Mouse (Mus musculus) CH12.LX (cell line): Measurements from ENCODE around the gene Mctp1. TPM values are rescaled to one million over a fixed set of nuclear protein-coding genes. Genes with fewer than 3 reads are reported as not detected.

ENCODE experiments used
- DNase-seq: peaks from one replicate; pipeline ENCODE4 v3.0.0-alpha.2; 2013; ENCODE audit errors: extremely low read depth
- H3K27ac ChIP-seq: 2 replicates; pipeline ENCODE4 v1.5.1; 2012; ENCODE audit warnings: low read depth, mild to moderate bottlenecking, control low read depth, moderate library complexity; ENCODE audit not compliant: insufficient read depth
- H3K27me3 ChIP-seq: replicated peaks from 2 replicates; pipeline ENCODE3; 2012; ENCODE audit warnings: inconsistent platforms
- H3K36me3 ChIP-seq, 2 experiments: replicated peaks in 1 of 2; 2 replicates each; pipeline versions ENCODE3 to v1.6.1; 2012; ENCODE audit warnings: inconsistent platforms in 1 of 2, low read length in 1 of 2, mild to moderate bottlenecking in 1 of 2, mixed read lengths in 1 of 2, moderate library complexity in 1 of 2; ENCODE audit not compliant: control insufficient read depth in 1 of 2, insufficient read depth in 1 of 2
- H3K4me1 ChIP-seq, 2 experiments: 2 replicates each; pipeline ENCODE4 v1.6.1; 2012; ENCODE audit warnings: inconsistent platforms in 1 of 2, moderate library complexity in 1 of 2; ENCODE audit not compliant: insufficient read depth in 2 of 2, control insufficient read depth in 1 of 2
- H3K4me2 ChIP-seq: 2 replicates; pipeline ENCODE4 v1.6.1; 2012; ENCODE audit warnings: low read depth, mild to moderate bottlenecking, control low read depth; ENCODE audit not compliant: poor library complexity, insufficient read depth, severe bottlenecking
- H3K4me3 ChIP-seq, 3 experiments: fragments of 150-350 bp in 1 of 3; sonication (generic) in 1 of 3; replicated peaks in 1 of 3; 2 replicates each; pipeline versions ENCODE3 to v1.5.1; 2011 to 2012; ENCODE audit warnings: low read depth in 2 of 3, low read length in 2 of 3, mild to moderate bottlenecking in 2 of 3, moderate library complexity in 2 of 3, control low read depth in 1 of 3, improper control_type of control experiment in 1 of 3, inconsistent platforms in 1 of 3, mixed read lengths in 1 of 3; ENCODE audit not compliant: poor library complexity in 1 of 3
- H3K79me2 ChIP-seq: replicated peaks from 2 replicates; pipeline ENCODE4 v1.6.1; 2012; ENCODE audit warnings: mild to moderate bottlenecking, moderate library complexity; ENCODE audit not compliant: control insufficient read depth, poor library complexity, insufficient read depth, severe bottlenecking; ENCODE audit errors: extremely low read depth
- H3K9ac ChIP-seq: 2 replicates; pipeline ENCODE4 v1.6.1; 2012; ENCODE audit warnings: low read depth, mild to moderate bottlenecking, control low read depth, moderate library complexity; ENCODE audit not compliant: insufficient read depth
- H3K9me3 ChIP-seq: replicated peaks from 2 replicates; pipeline ENCODE3; 2012; ENCODE audit warnings: low read length, inconsistent platforms, mixed read lengths
- CHD2 ChIP-seq: IDR thresholded peaks from 2 replicates; pipeline ENCODE4 v1.6.1; 2011; ENCODE audit warnings: low read length, improper control_type of control experiment
- CTCF ChIP-seq, 2 experiments: IDR thresholded peaks in 1 of 2; conservative IDR thresholded peaks in 1 of 2; 2 replicates each; pipeline ENCODE4 v1.5.1; 2011 to 2012; ENCODE audit warnings: low read depth in 2 of 2, low read length in 2 of 2, improper control_type of control experiment in 1 of 2, inconsistent platforms in 1 of 2, mild to moderate bottlenecking in 1 of 2, moderate library complexity in 1 of 2
- EP300 ChIP-seq: IDR thresholded peaks from 2 replicates; pipeline ENCODE4 v1.6.1; 2011; ENCODE audit warnings: low read length, improper control_type of control experiment
- IRF4 ChIP-seq: IDR thresholded peaks from 2 replicates; pipeline ENCODE4 v1.6.1; 2014; ENCODE audit warnings: low read depth, mild to moderate bottlenecking, inconsistent platforms, low read length, improper control_type of control experiment
- MAFK ChIP-seq: IDR thresholded peaks from 2 replicates; pipeline ENCODE4 v1.6.1; 2011; ENCODE audit warnings: low read length, improper control_type of control experiment; ENCODE audit not compliant: insufficient replicate concordance
- MAZ ChIP-seq: IDR thresholded peaks from 2 replicates; pipeline ENCODE4 v1.6.1; 2012; ENCODE audit warnings: low read depth, mild to moderate bottlenecking, inconsistent platforms, low read length, improper control_type of control experiment, moderate library complexity
- MEF2A ChIP-seq: IDR thresholded peaks from 2 replicates; pipeline ENCODE4 v1.6.1; 2014; ENCODE audit warnings: low read depth, mild to moderate bottlenecking, inconsistent platforms, low read length, improper control_type of control experiment, borderline replicate concordance
- MYC ChIP-seq: IDR thresholded peaks from 2 replicates; pipeline ENCODE4 v1.6.1; 2011; ENCODE audit warnings: low read depth, mild to moderate bottlenecking, improper control_type of control experiment, low read length
- RAD21 ChIP-seq: IDR thresholded peaks from 2 replicates; pipeline ENCODE4 v1.6.1; 2011; ENCODE audit warnings: low read depth, mild to moderate bottlenecking, low read length, improper control_type of control experiment, moderate library complexity
- RCOR1 ChIP-seq: conservative IDR thresholded peaks from 2 replicates; pipeline ENCODE4 v1.6.1; 2012; ENCODE audit warnings: low read depth, mild to moderate bottlenecking, inconsistent platforms, low read length, improper control_type of control experiment
- TBP ChIP-seq: conservative IDR thresholded peaks from 2 replicates; pipeline ENCODE4 v1.6.1; 2011; ENCODE audit warnings: low read depth, low read length, improper control_type of control experiment
- TCF12 ChIP-seq: IDR thresholded peaks from 2 replicates; pipeline ENCODE4 v1.6.1; 2014; ENCODE audit warnings: low read depth, mild to moderate bottlenecking, inconsistent platforms, low read length, improper control_type of control experiment
- UBTF ChIP-seq: IDR thresholded peaks from 2 replicates; pipeline ENCODE4 v1.6.1; 2012; ENCODE audit warnings: low read depth, mild to moderate bottlenecking, inconsistent platforms, low read length, improper control_type of control experiment, moderate library complexity
- USF1 ChIP-seq: IDR thresholded peaks from 2 replicates; pipeline ENCODE4 v1.6.1; 2014; ENCODE audit warnings: low read depth, mild to moderate bottlenecking, inconsistent platforms, low read length, improper control_type of control experiment
- USF2 ChIP-seq: conservative IDR thresholded peaks from 2 replicates; pipeline ENCODE4 v1.6.1; 2011; ENCODE audit warnings: low read depth, low read length, improper control_type of control experiment
- ZC3H11A ChIP-seq: IDR thresholded peaks from 2 replicates; pipeline ENCODE4 v1.6.1; 2012; ENCODE audit warnings: low read depth, mild to moderate bottlenecking, inconsistent platforms, low read length, improper control_type of control experiment
- ZMIZ1 ChIP-seq: IDR thresholded peaks from 2 replicates; pipeline ENCODE4 v1.6.1; 2012; ENCODE audit warnings: low read depth, mild to moderate bottlenecking, inconsistent platforms, low read length, improper control_type of control experiment
- dilution Hi-C: fragments of 300-500 bp; cut with MboI; formaldehyde crosslinking; loops from 2 replicates; pipeline ENCODE4 v1.14.3; 2020; ENCODE audit warnings: low sequenced_read_pairs; ENCODE audit not compliant: extremely low pct_unique_long_range_greater_than_20kb, extremely low pct_ligation_motif_present
- in situ Hi-C: fragments of 300-500 bp; cut with MboI; formaldehyde crosslinking; loops from 3 replicates; pipeline ENCODE4 v1.14.3; 2019; ENCODE audit warnings: low sequenced_read_pairs, low pct_ligation_motif_present, low pct_unique_long_range_greater_than_20kb, mixed read lengths
- polyA plus RNA-seq: library from polyadenylated mRNA; unstranded; fragments of >175 nt; gene quantifications from 2 replicates; pipeline ENCODE4 v1.2.1, GENCODE M21; 2012; ENCODE audit warnings: low read depth; ENCODE audit not compliant: insufficient read length
- total RNA-seq, 2 experiments: library from RNA; depleted of rRNA; stranded (reverse); fragments of 300-350 nt in 1 of 2; fragments of >200 nt in 1 of 2; gene quantifications; 2 replicates each; pipeline ENCODE4 v1.2.3; 2012 to 2014

Gene Mctp1
- total and polyA plus RNA-seq, 3 experiments, result 3.0 to 5.3 (median 3.7) TPM

DNA sequence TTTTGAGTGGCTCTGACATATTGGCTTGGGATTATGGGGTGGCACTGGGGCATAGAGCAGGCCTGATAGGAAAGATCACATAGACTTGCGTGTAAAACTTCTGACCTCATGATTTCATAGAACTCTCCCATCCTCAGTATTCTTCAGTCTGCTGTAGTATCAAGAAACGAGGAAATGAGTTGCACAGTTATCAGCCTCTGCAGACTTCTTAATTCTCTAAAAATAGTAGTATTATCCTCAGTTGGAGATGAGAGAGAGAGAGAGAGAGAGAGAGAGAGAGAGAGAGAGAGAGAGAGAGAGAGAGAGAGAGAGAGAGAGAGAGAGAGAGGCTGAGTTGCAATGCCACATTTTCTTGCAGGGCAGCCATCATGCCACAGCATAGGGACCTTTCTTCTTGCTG, 45.6 kb downstream of the Mctp1 start:
- H3K36me3 ChIP-seq, result no peaks in the 10 kb centered on the region
- TF ChIP-seq MYC (no peak), RCOR1 (no peak), ZMIZ1 (no peak), EP300 (no peak), UBTF (no peak), CHD2 (no peak), ZC3H11A (no peak), CTCF (conservative IDR thresholded peaks at IDR 0.05 in 1 of 2, IDR thresholded peaks at IDR 0.05 in 1 of 2; ENCODE audit: low read depth in 2 of 2, low read length in 2 of 2) (no peak), MEF2A (no peak), TBP (no peak), MAZ (no peak), IRF4 (no peak), USF1 (no peak), USF2 (no peak), TCF12 (no peak), MAFK (no peak)
- TF ChIP-seq, all 38 proteins: peak for 0
- in situ Hi-C loops, result loop anchor here (25.0 kb wide), 1 partner anchor 257 kb away; no protein-coding TSS in a partner anchor
- dilution Hi-C loops, result no loop called here
- H3K4me3 ChIP-seq, result no peak overlapping the region
- no peak overlapping the region for H3K27ac ChIP-seq
- DNase-seq, result no peak
- H3K9me3 ChIP-seq, result no peaks in the 10 kb centered on the region
- no peak overlapping the region for H3K9ac ChIP-seq
- H3K27me3 ChIP-seq, result no peaks in the 10 kb centered on the region
- H3K4me1 ChIP-seq, result 0 out of 4 replicates have a peak, but pooled peaks cover 0 to 4% of the 10 kb centered on the region in 2 experiments
- no peaks in the 10 kb centered on the region for H3K79me2 ChIP-seq
- H3K4me2 ChIP-seq, result no peak overlapping the region

DNA sequence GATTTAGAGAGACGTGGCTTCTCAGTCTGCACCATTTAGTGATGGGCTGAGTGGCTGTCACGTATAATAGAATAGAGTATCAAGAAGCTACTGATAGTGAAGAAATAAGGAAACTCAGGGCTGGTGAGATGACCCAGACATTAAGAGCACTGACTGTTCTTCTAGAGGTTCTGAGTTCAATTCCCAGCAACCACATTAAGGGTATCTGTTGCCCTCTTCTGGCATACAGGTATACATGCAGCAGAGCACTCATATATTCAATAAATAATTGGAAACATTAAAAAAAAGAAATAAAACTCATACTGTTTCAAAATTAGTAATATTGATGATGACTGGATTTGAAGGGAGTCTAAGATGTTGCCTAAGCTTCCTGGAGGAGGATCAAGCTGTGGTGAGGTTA, 47.6 kb downstream of the Mctp1 start:
- Histone ChIP-seq H3K36me3 (no peaks in the 10 kb centered on the region), H3K79me2 (no peaks in the 10 kb centered on the region), H3K4me3 (no peak overlapping the region), H3K9ac (no peak overlapping the region), H3K4me1 (0 out of 4 replicates have a peak, but pooled peaks cover 0 to 4% of the 10 kb centered on the region in 2 experiments), H3K27me3 (no peaks in the 10 kb centered on the region), H3K4me2 (no peak overlapping the region), H3K9me3 (no peaks in the 10 kb centered on the region), H3K27ac (no peak overlapping the region)
- no peak for TF ChIP-seq EP300
- TF ChIP-seq RAD21, result peak; percentile 28
- TF ChIP-seq CTCF (conservative IDR thresholded peaks at IDR 0.05 in 1 of 2, IDR thresholded peaks at IDR 0.05 in 1 of 2; ENCODE audit: low read depth in 2 of 2, low read length in 2 of 2), result peak in 1 of 2 experiments; percentile 35; a peak in 2 of 4 replicates
- DNase-seq, result no peak
- in situ Hi-C loops (loop anchor here (25.0 kb wide), 1 partner anchor 255 kb away; no protein-coding TSS in a partner anchor), dilution Hi-C loops (no loop called here)
